10 mouse cellular contexts compared by ENCODE assay signal in genomic region chr1:105199305-105199704, GRCm38 (mm10).
A peak's percentile ranks its signal among the peaks of the same experiment; 100 is the strongest.
DNase-seq lines count a peak whose midpoint lies in the region; ATAC-seq and TF ChIP-seq lines count a peak whose summit lies in the region.
"Had no signal": no experiment of that assay in that cellular context is flagged by ENCODE, and none has a peak within 500 bp of the region (broad histone marks: within the 10 kb centered on the region; RNA-seq: fewer than 3 reads in every experiment).

No protein-coding gene starts in this region.

- TF ChIP-seq CTCF in lung, adult 2 months (IDR thresholded peaks at IDR 0.05; ENCODE audit: insufficient read depth, low read length) = no peak

- H3K9me3 ChIP-seq in liver, embryonic 16.5 days (replicated peaks; ENCODE audit: control insufficient read depth, low read length) = no peaks in the 10 kb centered on the region
- H3K9me3 ChIP-seq in liver, embryonic 11.5 days (ENCODE audit: control insufficient read depth, low read length) = no peaks in the 10 kb centered on the region
- H3K9me3 ChIP-seq in heart, embryonic 12.5 days (replicated peaks) = no peaks in the 10 kb centered on the region
- no peaks in the 10 kb centered on the region for H3K9me3 ChIP-seq in stomach, embryonic 16.5 days (replicated peaks; ENCODE audit: control insufficient read depth, low read length)

- peak; percentile 61 for ATAC-seq in liver, embryonic 16.5 days (ENCODE audit: low read depth)
- no peak for ATAC-seq in liver, embryonic 11.5 days (replicated peaks; ENCODE audit: low FRiP score)
- ATAC-seq in heart, embryonic 12.5 days (ENCODE audit: insufficient number of reproducible peaks, low FRiP score) = peak; percentile 71
- peak; percentile 75 for ATAC-seq in stomach, embryonic 16.5 days (ENCODE audit: insufficient read depth, low FRiP score)

- no peaks in the 10 kb centered on the region for H3K27me3 ChIP-seq in liver, embryonic 16.5 days (ENCODE audit: control insufficient read depth, insufficient read depth, low read depth, low read length)
- no peaks in the 10 kb centered on the region for H3K27me3 ChIP-seq in liver, embryonic 11.5 days (replicated peaks; ENCODE audit: control insufficient read depth, insufficient read depth, low read length)
- H3K27me3 ChIP-seq in heart, embryonic 12.5 days (replicated peaks) = no peaks in the 10 kb centered on the region
- H3K27me3 ChIP-seq in stomach, embryonic 16.5 days (ENCODE audit: control insufficient read depth, insufficient read depth, low read length) = no peaks in the 10 kb centered on the region
- H3K27me3 ChIP-seq: neural tube, embryonic 13.5 days had no signal

- 12% methylated on average over 3 of the region's 3 CpGs for WGBS in liver, embryonic 16.5 days (ENCODE audit: insufficient replicate concordance)
- WGBS in liver, embryonic 11.5 days = 51% methylated on average over 3 of the region's 3 CpGs
- 50% methylated on average over 3 of the region's 3 CpGs for WGBS in heart, embryonic 12.5 days
- WGBS in lung, adult 2 months = 14% methylated on average over 3 of the region's 3 CpGs
- 32% methylated on average over 3 of the region's 3 CpGs for WGBS in stomach, embryonic 16.5 days

- no peak overlapping the region for H3K4me3 ChIP-seq in liver, embryonic 16.5 days (ENCODE audit: low read depth, low read length)
- no peak overlapping the region for H3K4me3 ChIP-seq in liver, embryonic 11.5 days (ENCODE audit: low read depth, low read length)
- no peak overlapping the region for H3K4me3 ChIP-seq in heart, embryonic 12.5 days
- H3K4me3 ChIP-seq in lung, adult 2 months (replicated peaks; ENCODE audit: extremely low read depth, low read depth, low read length) = no peak overlapping the region
- no peak overlapping the region for H3K4me3 ChIP-seq in stomach, embryonic 16.5 days (replicated peaks; ENCODE audit: low read length)
- H3K4me3 ChIP-seq: neural tube, embryonic 13.5 days had no signal

- no peaks in the 10 kb centered on the region for H3K36me3 ChIP-seq in liver, embryonic 16.5 days (ENCODE audit: control insufficient read depth, insufficient read depth)
- H3K36me3 ChIP-seq in liver, embryonic 11.5 days (ENCODE audit: control insufficient read depth, insufficient read depth, low read length) = no peaks in the 10 kb centered on the region
- no peaks in the 10 kb centered on the region for H3K36me3 ChIP-seq in heart, embryonic 12.5 days
- H3K36me3 ChIP-seq in stomach, embryonic 16.5 days (ENCODE audit: control insufficient read depth, insufficient read depth, low read length) = no peaks in the 10 kb centered on the region
- H3K36me3 ChIP-seq: neural tube, embryonic 13.5 days had no signal

- H3K4me2 ChIP-seq in liver, embryonic 16.5 days (ENCODE audit: low read depth, low read length) = no peak overlapping the region
- no peak overlapping the region for H3K4me2 ChIP-seq in liver, embryonic 11.5 days
- no peak overlapping the region for H3K4me2 ChIP-seq in heart, embryonic 12.5 days
- H3K4me2 ChIP-seq in stomach, embryonic 16.5 days (ENCODE audit: low read depth, low read length) = no peak overlapping the region
- H3K4me2 ChIP-seq: midbrain, embryonic 11.5 days; neural tube, embryonic 13.5 days had no signal

- TF ChIP-seq POLR2A in lung, adult 2 months (IDR thresholded peaks at IDR 0.05; ENCODE audit: borderline replicate concordance, extremely low read depth, low read depth, low read length) = no peak

- H3K4me1 ChIP-seq in liver, embryonic 16.5 days (ENCODE audit: control insufficient read depth, low read depth, low read length) = no peaks in the 10 kb centered on the region
- H3K4me1 ChIP-seq in liver, embryonic 11.5 days (replicated peaks; ENCODE audit: control insufficient read depth, insufficient read depth, low read length) = no peaks in the 10 kb centered on the region
- H3K4me1 ChIP-seq in heart, embryonic 12.5 days (replicated peaks) = no peaks in the 10 kb centered on the region
- peaks cover 2% of the 10 kb centered on the region; the same call in 1 of the 2 replicates for H3K4me1 ChIP-seq in lung, adult 2 months (ENCODE audit: control insufficient read depth, insufficient read depth, low read length)
- no peaks in the 10 kb centered on the region for H3K4me1 ChIP-seq in stomach, embryonic 16.5 days (ENCODE audit: control insufficient read depth, insufficient read depth, low read length)
- H3K4me1 ChIP-seq: neural tube, embryonic 13.5 days had no signal

- no peak overlapping the region for H3K27ac ChIP-seq in liver, embryonic 16.5 days (ENCODE audit: low read length)
- H3K27ac ChIP-seq in liver, embryonic 11.5 days (ENCODE audit: low read depth, low read length) = no peak overlapping the region
- no peak overlapping the region for H3K27ac ChIP-seq in heart, embryonic 12.5 days (ENCODE audit: poor library complexity, severe bottlenecking)
- H3K27ac ChIP-seq in stomach, embryonic 16.5 days (ENCODE audit: low read length) = peak overlapping the region; percentile 33; the same call in 1 of the 2 replicates
- H3K27ac ChIP-seq: neural tube, embryonic 13.5 days had no signal

- H3K9ac ChIP-seq in liver, embryonic 16.5 days (ENCODE audit: low read depth, low read length) = no peak overlapping the region
- no peak overlapping the region for H3K9ac ChIP-seq in liver, embryonic 11.5 days (ENCODE audit: low read depth, low read length)
- H3K9ac ChIP-seq in heart, embryonic 12.5 days = no peak overlapping the region
- H3K9ac ChIP-seq in stomach, embryonic 16.5 days (ENCODE audit: low read length) = no peak overlapping the region
- H3K9ac ChIP-seq: neural tube, embryonic 13.5 days had no signal

- no peak for DNase-seq in liver, embryonic 11.5 days (ENCODE audit: low spot score)
- DNase-seq in lung, adult 2 months = peak; percentile 7
- no peak for DNase-seq in cerebellum, adult 9-10 months
- DNase-seq in thymus, postnatal 14 days = no peak
- DNase-seq: cerebellum, postnatal 25 days had no signal
